Mouse (Mus musculus) CH12F3 (cell line): ENCODE results near the gene Txn2.

Experiments used
- in situ Hi-C: fragments of 300-500 bp; cut with MboI; formaldehyde crosslinking; loops from 2 replicates; pipeline ENCODE4 v1.14.3; 2020; ENCODE audit warnings: low sequenced_read_pairs

Txn2 gene

DNA sequence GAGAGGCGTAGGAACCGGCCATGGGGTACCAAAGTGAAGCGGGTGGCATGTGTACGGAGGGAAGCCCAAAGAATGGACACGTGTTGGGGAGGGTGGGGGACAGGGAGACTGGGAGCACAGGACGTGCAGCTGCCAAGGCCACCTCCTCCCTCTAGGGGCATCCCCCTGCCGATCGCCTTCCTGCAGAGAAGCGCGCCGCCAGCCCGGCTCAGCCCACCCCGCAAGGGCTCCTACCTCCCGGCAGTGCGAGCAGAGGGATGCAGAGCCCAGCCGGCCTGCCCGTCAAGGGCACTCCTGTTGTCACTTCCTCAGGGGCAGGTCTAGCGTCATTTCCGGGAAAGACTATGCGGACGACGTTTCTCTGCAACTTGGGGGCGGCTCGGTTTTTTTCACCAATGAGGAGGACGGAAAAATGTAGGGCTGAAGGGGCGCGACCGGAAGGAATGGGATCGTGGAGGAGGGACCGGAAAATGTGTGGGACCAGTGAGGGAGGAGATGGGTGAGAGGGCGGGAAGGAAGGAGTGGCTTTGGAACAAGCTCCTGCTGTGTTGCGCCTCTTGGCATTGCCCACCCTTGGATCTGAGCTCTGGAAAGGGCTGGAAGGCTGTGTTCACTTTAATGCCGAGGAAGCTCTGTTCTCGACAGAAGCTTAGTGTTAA, at the start of gene Txn2:
Gene Txn2, minus strand, starts transcription at position 334 of the 659 bp plus-strand sequence.
- in situ Hi-C loops, result no loop called here

DNA sequence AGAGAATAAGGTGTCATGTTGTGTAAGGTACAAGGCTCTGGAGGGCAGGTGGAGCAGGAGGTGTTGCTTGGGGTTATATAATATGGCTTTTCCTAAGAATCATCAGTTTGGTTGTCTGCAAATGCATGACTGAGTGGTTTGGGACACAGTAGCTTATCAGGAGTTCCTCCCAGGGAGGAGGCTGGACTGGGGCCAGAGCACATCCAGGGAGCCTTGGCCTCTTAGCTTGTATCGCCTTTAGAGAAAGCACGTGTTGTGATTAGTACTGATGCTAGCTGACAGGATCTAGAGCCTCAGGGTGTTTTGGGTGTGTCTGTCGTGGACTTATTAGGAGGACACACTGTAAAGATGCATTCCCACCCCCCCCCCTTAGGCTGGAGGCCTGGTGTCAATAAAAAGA, 48.9 kb upstream of the Txn2 start:
- in situ Hi-C loops, result no loop called here

DNA sequence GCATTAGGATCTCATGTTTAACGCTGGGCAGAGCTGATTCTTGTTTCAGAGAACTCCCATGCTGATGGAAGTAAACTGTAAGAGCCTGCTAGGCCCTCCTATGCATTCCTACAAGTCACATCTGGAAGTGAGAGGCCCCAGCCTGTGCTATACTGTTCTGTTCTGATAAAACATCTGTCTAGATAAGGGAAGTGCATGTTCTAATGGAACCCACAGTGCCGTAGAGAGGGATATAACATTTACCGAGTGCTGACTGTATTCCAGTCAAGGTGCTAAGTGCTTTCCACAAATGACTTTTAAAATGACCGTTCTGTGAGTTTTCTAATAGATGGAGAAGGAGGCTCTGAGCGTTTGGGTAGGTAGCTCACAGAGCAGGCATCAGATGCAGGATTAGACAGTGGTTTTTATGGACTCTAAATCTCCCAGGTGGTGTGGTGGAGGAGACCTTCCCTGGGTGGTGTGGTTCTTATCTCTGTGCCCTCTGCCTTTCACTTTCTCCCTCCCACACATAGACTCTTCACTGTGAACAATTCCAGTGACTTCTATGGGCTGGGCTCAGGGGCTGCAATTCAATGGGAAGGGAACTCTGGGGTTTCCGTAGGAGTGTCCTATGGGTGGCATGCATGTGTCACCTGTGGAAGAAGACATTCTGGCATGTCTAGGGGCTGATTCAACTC, 45.5 kb upstream of the Txn2 start:
- in situ Hi-C loops, result no loop called here

DNA sequence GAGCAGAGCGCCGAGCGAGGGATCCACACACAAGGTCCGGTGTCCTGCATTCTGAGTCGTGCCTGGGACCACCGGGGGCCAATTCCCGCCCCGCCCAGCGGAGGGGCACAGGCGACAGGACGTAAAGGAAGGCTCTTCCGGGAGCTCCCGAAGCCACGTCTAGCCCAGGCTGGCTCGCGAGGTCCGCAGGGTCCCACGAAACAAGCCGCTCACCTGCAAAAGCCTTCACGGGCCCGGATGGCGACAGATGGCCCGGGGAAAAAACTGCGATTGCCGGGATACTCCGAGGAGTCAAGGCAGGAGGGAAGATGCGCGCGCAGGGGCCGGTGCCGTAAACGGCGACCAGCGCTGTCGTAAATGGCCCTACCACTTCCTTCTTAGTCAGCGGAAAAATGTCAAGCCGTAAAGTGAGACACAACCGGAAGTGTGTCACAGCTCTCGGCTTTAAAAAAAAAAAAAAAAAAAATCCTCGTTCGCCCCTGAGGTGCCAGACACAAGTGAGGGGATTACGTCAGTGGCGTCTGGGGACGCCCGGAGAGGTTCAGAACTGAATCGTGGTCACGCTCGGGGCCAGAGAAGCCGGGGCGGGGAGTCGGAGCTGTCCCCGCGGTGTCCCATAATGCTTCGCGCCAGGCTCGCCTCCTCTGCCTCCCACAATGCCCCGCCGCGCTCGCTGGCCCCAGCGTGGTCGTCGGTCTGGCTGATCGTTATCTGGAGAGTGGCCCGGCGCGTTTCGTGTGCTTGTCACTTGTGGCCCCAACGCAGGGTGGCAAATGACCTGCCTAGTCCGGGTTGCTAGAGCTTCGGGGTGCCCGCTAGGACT, 41.9 kb upstream of the Txn2 start, which contains the start of gene Eif3d:
Gene Eif3d, minus strand, starts transcription at position 344 of the 823 bp plus-strand sequence.
- in situ Hi-C loops, result no loop called here

DNA sequence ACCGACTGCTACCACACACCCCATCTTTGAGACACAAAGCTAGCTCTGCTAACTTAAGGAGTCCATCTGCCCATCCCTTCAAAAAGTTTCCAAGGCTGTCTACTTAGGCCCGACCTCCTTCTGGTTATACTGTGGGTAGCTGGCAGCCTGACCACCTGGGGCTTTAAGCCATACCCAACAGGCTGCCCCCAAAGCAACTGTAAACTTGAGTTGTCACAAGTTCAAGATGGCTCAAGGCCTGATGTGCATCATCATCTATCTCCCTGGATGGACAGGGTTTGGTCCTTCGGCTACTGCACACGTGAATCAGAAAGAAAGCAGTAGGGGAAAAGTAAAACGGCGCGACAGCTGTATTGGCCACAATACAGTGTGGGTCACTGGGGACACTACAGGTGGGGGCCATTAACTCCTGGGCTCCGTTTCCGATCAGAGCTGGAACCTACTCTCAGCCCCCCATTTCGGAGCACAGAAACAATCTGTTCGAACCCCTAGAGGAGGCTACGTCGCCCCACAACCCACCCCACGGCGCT, 41.2 kb upstream of the Txn2 start:
- in situ Hi-C loops, result no loop called here

DNA sequence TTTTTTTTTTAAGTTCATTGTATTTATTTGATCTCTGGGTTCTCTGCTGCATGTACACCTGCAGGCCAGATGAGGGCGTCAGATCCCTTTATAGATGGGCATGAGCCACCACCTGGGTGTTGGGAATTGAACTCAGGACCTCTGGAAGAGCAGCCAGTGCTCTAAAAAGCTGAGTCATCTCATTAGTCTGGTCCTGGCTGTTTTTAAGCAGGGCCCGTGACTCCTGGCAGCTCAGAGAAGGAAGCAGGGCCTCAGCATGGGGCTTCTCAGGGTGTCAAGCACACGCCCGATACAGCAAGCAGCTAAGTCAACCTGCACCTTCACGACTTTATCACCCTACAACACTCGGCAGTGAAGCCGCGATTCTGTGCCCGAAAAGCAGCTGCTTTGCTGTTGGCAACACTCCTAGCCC, 36.3 kb upstream of the Txn2 start:
- in situ Hi-C loops, result no loop called here

DNA sequence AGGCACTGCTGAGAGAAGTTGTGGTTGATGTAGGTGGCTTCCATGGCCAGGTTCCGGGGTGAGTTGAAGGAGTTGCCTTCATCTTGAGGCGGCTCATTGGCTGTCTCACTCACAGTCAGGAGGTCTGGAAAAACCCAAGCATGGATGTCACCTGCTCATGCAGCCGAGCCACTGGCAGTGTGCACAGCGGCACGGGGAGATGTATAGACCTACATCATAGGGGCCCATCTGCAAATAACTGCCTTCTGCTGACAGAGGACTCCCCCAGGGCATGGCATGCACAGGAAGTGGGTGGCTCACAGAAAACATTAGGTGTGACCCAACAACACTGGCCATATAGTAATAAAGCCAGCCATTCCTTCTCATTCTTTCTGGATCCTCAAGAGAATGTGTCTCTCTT, 33.6 kb upstream of the Txn2 start:
- in situ Hi-C loops, result no loop called here

DNA sequence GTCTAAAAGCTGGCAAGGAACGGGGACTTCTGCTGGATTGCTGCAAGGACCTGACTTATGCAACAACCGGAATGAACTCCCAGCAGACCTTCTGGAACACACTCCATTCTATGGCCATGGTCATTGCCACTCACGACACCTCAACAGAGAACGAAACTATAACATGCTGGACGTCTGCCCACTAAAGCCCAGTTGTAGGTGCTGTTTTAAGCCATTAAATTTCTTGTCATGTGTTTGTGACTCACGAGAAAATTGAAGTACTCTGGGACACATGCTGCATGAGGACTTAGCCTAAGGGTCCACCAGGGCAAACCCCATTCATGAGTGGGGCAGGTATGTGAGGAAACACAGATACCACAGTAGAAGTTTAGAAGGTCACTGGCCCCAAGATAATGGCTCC, 31.9 kb upstream of the Txn2 start:
- in situ Hi-C loops, result no loop called here

DNA sequence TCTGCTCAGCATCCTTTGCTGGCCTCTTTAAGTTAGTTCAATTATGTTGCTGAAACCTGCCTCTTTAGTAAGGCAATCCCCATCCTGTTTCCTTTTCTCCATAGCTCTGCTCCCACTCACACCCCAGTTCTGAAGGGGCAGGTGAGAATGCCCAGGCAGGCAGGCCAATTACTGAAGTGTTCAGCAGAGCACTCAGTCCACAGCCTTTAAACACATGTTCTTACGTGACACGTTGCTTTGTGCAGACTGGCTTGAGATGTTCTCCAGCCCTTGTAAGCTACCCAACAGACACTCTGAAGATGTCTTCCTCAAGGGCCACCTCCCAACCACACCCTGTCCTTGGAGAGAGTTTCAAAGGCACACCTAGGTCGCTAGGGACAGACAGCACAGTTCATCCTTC, 29.3 kb upstream of the Txn2 start:
- in situ Hi-C loops, result no loop called here

DNA sequence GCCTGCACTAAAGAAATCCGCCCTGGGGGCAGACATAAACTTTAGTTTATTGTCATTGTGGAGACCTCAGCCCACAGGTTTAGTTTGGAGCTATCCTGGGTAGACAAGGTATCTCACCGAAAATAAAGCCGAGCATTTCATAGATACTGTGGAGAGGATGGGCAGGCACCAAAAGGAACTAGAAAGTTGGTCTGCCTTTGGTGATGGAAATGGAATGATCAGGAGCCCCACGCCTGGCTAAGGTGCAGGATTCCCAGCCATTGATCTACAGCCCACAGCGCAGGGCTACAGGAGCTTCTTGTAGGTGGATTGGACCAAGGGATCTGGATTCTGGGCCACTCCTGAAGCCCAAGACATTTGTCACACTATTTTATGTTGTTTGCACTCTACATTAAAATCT, 28.8 kb upstream of the Txn2 start:
- in situ Hi-C loops, result no loop called here

DNA sequence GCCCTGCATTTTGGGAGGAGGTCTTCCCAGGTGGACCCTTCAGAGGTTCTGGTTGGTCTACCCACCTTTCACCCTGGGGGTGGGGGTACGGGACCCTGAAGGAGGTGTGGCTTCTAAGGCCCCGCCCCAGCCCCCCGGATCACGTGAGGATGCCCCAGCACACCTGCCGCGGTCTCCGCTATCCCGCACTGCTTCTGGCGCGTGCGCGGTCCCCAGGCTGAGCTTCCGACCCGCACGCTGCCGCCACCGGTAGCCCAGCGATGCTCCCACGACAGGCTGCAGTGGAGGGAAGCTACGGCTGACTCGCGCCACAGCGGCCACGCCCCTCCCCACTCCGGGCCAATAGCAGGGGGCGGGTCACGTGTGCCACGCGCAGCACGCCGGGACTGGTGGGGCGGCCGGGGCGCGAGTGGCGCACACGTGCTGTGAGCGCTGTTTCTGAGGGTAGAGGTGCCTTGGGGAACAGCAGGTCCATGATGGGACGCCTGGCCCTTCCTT, 27.6 kb upstream of the Txn2 start, which contains the start of gene Foxred2:
Gene Foxred2, minus strand, starts transcription at position 319 of the 498 bp plus-strand sequence.
- in situ Hi-C loops, result no loop called here

DNA sequence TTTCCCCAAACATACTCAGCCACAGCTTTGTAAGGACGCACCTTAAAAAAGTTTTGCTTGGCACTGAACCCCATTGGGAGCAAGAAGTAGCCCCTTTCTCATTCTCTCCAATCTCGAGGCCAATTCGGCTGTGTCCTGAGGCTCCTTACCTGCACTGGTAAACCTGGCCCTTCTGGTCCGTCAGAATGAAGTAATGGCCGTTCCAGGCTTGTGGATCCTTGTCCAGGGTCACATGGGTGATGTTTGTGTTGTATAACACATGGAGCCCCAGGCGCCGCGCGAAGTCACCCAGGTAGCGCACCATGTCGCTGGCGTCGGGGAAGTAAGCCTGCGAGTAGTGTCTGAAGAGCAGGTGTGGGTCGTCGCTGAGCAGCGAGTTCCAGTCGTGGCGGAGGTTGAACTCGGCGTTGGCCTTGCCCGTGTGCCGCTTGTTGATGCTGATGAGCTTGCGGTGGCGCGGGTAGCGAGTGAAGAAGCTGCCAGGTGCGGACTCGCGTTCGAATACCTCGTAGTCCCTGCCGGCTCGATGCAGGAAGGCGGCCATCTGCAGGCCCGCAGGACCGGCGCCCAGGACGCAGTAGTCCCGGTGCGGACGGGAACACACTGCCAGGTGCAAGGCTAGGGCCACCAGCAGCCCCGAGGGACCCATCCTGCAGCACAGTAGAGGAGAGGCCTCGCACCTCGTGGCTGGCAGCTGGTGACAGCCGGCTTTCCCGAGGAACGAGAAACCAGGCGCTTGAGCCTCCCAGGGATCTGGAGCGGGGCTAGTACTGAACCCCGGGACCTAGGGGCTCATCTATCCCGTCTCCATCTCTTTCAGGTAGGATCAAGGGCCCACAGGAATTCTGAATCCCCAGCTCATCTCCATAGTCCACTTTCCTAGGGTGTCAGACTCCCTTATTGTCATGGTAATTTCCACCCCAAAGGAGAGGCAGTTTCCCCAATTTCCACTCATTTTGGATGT, 26.9 kb upstream of the Txn2 start:
- in situ Hi-C loops, result no loop called here

DNA sequence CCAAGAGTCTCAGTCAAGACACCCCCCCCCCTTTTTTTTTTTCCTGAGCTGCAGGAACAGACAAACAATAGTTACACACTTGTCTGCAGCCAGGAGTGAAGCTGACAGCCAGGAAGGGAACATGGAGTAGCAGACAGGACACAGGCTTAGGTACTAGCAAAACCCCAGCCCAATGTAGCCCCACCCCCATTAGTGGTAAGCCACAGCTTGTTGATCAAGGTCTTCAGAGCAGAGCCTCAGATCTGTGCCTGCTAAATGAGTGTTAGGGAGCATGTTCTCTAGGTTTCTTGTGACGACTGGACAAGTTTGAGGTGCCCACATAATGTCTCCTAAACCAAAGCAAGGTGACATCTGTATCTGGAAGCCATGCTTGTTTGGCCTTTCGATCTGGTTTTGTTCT, 25.6 kb upstream of the Txn2 start:
- in situ Hi-C loops, result no loop called here

DNA sequence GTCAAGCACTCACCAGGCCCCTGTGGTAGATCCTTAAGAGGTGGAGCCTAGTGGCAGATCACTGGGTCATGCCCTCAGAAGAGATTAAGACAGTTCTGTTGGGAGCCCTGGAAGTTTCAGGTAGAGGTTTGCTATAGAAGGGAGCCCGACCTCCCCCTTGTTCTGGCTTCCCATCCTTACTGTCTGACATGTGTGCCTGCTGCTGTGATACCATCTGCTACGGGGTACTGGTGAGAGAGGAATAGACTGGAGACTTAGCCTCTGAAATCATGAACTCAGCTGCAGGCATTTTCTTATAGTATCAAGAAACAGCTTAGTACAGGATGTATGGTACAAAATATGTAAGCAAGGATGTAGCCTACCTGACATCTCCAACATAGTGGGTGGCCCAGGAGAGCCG, 24.1 kb upstream of the Txn2 start:
- in situ Hi-C loops, result no loop called here

DNA sequence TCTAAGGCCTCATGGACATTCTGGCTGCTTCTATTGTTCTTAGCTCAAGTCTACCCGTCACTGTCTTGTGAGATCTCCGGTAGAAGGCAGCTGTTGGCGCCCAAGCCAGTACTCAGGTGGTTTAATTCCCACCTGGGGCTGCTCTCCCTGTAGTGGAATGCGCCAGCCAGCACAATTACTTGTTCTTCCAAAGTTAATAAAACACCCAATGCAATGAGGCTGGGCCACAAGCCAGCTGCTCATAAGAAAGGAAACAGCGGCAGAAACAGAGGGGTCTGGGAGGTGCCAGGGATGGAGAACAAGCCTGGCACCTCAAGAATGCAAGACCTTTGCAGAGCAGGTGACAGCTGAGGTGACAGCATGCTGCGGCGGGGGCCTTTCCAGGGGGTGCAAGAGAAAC, 20.3 kb upstream of the Txn2 start:
- in situ Hi-C loops, result no loop called here

DNA sequence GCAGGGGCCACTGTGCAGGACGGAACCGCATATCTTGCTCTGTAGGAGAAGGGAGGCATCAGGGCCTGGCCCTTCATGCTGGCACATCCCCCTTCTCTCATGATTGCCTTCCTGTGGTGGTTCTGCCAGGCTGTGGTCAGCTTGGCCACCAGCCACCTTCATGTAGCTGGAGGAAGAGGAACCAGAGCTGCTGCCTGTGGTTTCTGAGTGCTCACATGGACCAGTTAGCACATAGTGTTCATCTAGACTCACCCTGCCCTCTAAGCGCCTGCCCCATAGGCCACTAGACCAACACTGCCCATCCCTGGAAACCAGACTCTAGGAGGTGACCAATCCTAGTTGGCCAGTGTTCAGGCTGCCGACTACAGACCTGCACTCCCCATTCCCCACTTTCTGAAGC, 16.9 kb upstream of the Txn2 start:
- in situ Hi-C loops, result no loop called here

DNA sequence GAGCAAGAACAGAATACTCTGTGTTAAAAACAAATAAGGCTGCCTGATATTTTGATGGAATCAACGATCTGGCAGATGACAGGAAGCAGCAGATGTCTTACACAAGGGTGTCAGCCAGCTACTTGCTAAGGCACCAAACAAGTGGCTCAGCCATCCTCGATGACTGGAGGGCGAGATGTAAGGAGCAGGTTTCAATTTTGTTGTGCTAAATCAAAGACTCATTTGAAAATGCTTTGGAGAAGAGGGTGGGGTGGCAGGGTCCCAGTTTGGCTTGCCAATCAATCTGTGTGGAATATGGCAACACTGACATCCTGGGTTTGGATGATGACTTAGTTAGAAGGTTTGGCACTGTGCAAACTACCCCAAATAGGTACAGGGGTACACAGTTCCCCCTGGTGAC, 12.8 kb upstream of the Txn2 start:
- in situ Hi-C loops, result no loop called here

DNA sequence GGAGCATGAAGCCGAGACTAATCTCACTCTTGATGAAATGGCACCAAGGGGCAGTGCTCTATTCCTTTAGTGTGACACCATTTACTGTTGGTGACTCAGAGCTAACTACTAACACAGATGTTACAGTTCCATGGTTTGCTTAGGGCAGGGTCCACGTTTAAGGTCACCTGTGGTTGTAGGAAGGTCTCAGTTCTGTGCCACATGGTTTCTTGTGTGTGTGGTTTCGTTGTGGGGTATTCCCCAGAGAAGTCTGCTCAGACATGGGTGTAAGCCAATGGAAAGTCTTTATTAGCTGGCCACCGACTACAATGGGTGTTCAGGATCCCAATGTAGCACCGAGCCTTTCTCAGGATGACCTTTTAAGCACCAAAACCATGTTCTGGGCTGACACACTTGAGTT, 9.7 kb upstream of the Txn2 start:
- in situ Hi-C loops, result no loop called here

DNA sequence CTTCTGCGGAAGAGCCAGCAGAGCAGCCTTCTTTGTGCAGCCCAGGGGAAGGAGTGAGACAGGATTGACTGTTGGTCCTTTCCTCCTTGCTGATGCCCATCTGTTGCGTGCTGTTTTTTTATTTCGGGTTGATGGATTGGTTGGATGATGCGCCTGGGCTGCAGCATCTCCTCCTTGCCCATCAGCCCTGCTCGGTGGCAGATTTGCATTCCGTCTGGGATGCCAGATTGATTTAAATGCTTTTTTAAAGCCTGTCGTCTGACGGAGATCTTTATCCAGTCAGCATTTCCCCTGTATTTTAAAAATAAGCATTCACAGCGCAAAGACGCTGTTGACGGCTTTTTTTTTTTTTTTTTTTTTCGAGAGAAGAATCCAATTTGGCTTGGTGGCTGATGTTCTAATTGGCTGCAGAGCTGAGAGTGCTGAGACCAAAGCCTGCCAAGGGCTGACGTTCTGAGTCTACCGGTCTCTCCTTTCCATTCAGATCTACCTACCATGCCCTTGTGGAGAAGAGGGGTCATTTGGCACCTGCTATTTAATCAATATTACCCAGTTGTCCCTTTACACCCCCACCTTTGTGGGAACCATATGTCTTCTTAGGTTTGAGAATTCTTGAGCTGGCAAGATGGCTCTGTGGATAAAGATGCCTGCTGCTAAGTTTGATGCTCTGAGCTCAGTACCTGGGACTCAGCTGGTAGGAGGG, 7.0 kb upstream of the Txn2 start:
- in situ Hi-C loops, result no loop called here

DNA sequence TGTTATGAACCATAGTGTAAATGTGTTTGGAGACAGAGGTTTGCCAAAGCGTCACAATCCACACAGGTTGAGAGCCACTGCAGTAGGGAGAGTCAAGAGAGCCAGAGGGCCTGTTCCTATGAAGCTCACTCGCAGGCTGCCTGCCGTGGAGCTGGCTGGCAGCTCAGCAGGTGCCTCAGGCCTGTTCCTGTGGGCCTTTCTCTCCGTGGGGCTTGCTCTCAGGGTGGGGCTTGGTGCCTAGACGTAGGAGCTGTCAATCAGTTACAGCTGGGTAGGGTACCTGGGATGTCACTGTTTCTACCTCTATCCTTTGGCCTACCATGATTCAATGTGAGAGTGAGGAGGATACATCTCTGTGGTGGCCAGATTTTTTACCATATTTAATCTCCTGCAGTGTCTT, 6.2 kb upstream of the Txn2 start:
- in situ Hi-C loops, result no loop called here
